Mouse (Mus musculus) leukemia stem cell, adult 10-12 weeks (primary cell): ENCODE results near the gene Chil4. TPM values are rescaled to one million over a fixed set of nuclear protein-coding genes. Genes with fewer than 3 reads are reported as not detected.

ENCODE experiments used
- polyA plus RNA-seq: library from polyadenylated mRNA; stranded (reverse); fragments of >175 nt; gene quantifications from 2 replicates; pipeline ENCODE4 v1.2.3, GENCODE M21; 2012; ENCODE audit warnings: low replicate concordance

The Chil4 gene
- polyA plus RNA-seq = not detected in 2 replicates

GRCm38 (mm10) chr3:106219407-106219806 lies at the start of gene Chil4:
Gene Chil4, minus strand, starts transcription at chr3:106219507.

GRCm38 (mm10) chr3:106167464-106167863 lies 51.8 kb downstream of the Chil4 start, which contains the start of gene Chil3:
Gene Chil3, minus strand, starts transcription at chr3:106167564.

Other genes with a start within 250 kb of the Chil4 start
- gene Ovgp1, start 245.8 kb downstream of the Chil4 start, polyA plus RNA-seq = 0.65 and 0.98 TPM in 2 replicates
- gene Pifo, start 204.9 kb downstream of the Chil4 start, polyA plus RNA-seq = not detected in 2 replicates
- not detected in 2 replicates for gene Chil5, start 186.7 kb downstream of the Chil4 start, polyA plus RNA-seq
- not detected in 2 replicates for gene Chia1, start 106.3 kb downstream of the Chil4 start, polyA plus RNA-seq
- gene Chil3, start 51.9 kb downstream of the Chil4 start, polyA plus RNA-seq = 0.23 TPM in 1 of 2 replicates, not detected in the other
- not detected in 2 replicates for gene Chil6, start 186.7 kb upstream of the Chil4 start, polyA plus RNA-seq